Mouse (Mus musculus) forebrain, embryonic 14.5 days (tissue): ENCODE measurements at regions not wholly inside any gene's neighbourhood (a gene's known extent, or its start where the extent isn't known, plus 50 kb on each side); places are given as distances from the start of the nearest gene placed in this dataset.
A peak's percentile ranks its signal among the peaks of the same experiment; 100 is the strongest.

Experiments used
- ATAC-seq: fragments of 200-750 bp; cut with Nextera tagmentation; 2 replicates; pipeline ENCODE4 v1.8.0; 2017; ENCODE audit warnings: mild to moderate bottlenecking, moderate library complexity
- DNase-seq: peaks from one replicate; pipeline ENCODE4 v3.0.0-alpha.2; 2015; ENCODE audit warnings: low spot score
- H3K27ac ChIP-seq: fragments of 300-500 bp; sonication (generic); 2 replicates; pipeline ENCODE4 v1.5.1; 2014; ENCODE audit warnings: low read depth, mild to moderate bottlenecking, control low read depth, low read length, moderate library complexity
- H3K27me3 ChIP-seq: fragments of 300-500 bp; sonication (generic); replicated peaks from 2 replicates; pipeline ENCODE4 v1.6.1; 2014; ENCODE audit warnings: low read length, control low read depth, mixed read lengths; ENCODE audit not compliant: control insufficient read depth, insufficient read depth
- H3K36me3 ChIP-seq: fragments of 300-500 bp; sonication (generic); 2 replicates; pipeline ENCODE4 v1.6.1; 2014; ENCODE audit warnings: low read length, control low read depth; ENCODE audit not compliant: control insufficient read depth, insufficient read depth
- H3K4me1 ChIP-seq: fragments of 300-500 bp; sonication (generic); 2 replicates; pipeline ENCODE4 v1.6.1; 2014; ENCODE audit warnings: antibody characterized with exemption, low read length, control low read depth; ENCODE audit not compliant: control insufficient read depth, insufficient read depth
- H3K4me2 ChIP-seq: fragments of 300-500 bp; sonication (generic); 2 replicates; pipeline ENCODE4 v1.6.1; 2014; ENCODE audit warnings: mild to moderate bottlenecking, control low read depth, low read length
- H3K4me3 ChIP-seq: fragments of 300-500 bp; sonication (generic); 2 replicates; pipeline ENCODE4 v1.5.1; 2014; ENCODE audit warnings: low read depth, low read length, control low read depth
- H3K9ac ChIP-seq: fragments of 300-500 bp; sonication (generic); 2 replicates; pipeline ENCODE4 v1.6.1; 2014; ENCODE audit warnings: mild to moderate bottlenecking, low read length, control low read depth, moderate library complexity
- H3K9me3 ChIP-seq: fragments of 300-500 bp; sonication (generic); replicated peaks from 2 replicates; pipeline ENCODE4 v1.6.1; 2016; ENCODE audit warnings: low read length, control low read depth, mixed read lengths; ENCODE audit not compliant: control insufficient read depth
- WGBS: fragments of 180-500 bp; shearing (Covaris S2); extraction: QIAGEN DNeasy Blood & Tissue Kit; methylation state at CpG from one replicate; pipeline ENCODE4 v1.1.7; 2014; 5-methylcytosine and 5-hydroxymethylcytosine counted together

GRCm38 (mm10) chr2:128339643-128340487 is 214.0 kb downstream of the Bcl2l11 start:
- H3K4me2 ChIP-seq, result no peak overlapping the region
- no peak for ATAC-seq
- WGBS, result 27% methylated on average over 19 of the region's 19 CpGs
- H3K27me3 ChIP-seq, result no peaks in the 10 kb centered on the region
- no peaks in the 10 kb centered on the region for H3K36me3 ChIP-seq
- DNase-seq, result peak; percentile 16
- H3K27ac ChIP-seq, result no peak overlapping the region
- H3K9me3 ChIP-seq, result no peaks in the 10 kb centered on the region
- no peak overlapping the region for H3K9ac ChIP-seq
- H3K4me3 ChIP-seq, result no peak overlapping the region
- H3K4me1 ChIP-seq, result peaks cover 15% of the 10 kb centered on the region

DNA sequence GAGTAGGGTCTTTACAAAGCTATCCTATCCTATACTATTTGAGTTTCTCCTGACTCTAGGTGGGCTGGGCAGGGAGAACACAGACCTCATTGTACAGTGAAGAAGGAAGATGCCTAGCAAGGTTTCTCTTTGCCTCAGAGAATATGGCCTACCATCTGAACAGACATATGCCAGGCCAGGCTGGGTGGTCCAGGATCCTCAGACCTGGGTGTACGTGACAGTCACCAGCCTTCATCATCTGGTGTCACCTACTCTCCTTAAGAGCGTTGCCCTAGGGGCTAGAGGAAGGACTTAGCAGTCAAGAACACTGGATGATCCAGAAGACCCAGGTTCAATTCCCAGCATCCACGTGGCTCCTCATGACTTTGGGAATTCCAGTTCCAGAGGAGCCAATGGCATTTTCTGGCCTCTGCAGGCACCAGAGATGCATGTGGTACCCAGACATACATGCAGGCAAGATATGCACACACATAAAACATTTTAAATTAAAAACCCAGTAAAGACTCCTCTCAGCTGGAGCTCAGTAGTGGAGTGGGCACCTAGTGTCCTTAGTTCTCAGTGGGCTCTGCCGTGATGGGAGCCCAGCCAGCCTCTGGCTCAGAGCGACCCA is 214.9 kb downstream of the Bcl2l11 start:
- 89% methylated on average over 5 of the region's 5 CpGs for WGBS
- ATAC-seq, result no peak
- no peak overlapping the region for H3K9ac ChIP-seq

DNA sequence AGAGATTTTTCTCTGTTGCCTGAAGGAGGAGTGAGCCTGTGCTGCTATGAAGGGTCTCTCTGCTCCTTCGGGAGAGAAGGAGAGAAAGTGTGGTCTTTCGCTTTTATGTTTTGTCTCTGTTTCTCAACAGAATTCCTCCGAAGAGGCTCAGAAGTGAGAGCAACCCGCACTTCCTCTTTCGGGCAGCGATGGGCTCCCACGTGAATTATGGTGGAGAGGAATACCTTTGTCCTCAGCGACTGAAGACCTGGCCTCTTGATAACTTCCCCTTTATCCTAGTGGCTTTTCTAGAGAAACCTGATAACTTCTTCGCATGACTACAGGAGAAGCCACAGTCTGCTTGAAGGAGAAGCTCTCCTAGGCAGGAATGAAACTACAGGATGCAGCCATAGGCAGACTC is 216.4 kb downstream of the Bcl2l11 start:
- H3K4me2 ChIP-seq, result no peak overlapping the region
- no peak overlapping the region for H3K4me3 ChIP-seq
- WGBS, result 90% methylated on average over 9 of the region's 9 CpGs
- H3K36me3 ChIP-seq, result no peaks in the 10 kb centered on the region
- ATAC-seq, result no peak
- peaks cover 15% of the 10 kb centered on the region for H3K4me1 ChIP-seq
- H3K9me3 ChIP-seq, result no peaks in the 10 kb centered on the region
- H3K27ac ChIP-seq, result no peak overlapping the region
- DNase-seq, result no peak
- no peaks in the 10 kb centered on the region for H3K27me3 ChIP-seq
- no peak overlapping the region for H3K9ac ChIP-seq

More for the DNA sequence above, 214.9 kb downstream of the Bcl2l11 start:
- Histone ChIP-seq H3K4me2 (no peak overlapping the region), H3K27me3 (no peaks in the 10 kb centered on the region), H3K4me1 (peaks cover 15% of the 10 kb centered on the region), H3K36me3 (no peaks in the 10 kb centered on the region), H3K4me3 (no peak overlapping the region), H3K27ac (no peak overlapping the region), H3K9me3 (no peaks in the 10 kb centered on the region)
- no peak for DNase-seq

DNA sequence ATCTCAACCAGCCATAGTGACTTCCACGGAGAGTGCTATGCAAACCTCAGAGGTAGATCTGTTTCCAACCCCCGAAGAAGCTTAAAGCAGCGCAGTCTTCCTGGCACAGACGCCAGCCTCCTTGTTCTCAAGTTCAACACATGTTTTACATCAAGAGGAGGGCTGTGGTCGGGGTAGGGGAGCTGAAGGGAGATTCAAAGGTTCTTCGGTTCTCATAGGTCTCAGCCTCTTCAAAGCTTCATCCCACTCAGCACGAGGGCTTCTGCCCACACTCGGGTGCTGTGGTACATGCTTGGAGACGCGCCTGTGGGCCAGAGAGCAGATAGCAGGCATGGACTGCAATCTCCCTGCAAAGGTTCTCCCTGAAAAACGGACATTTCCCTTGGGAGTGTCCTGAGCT is 219.7 kb downstream of the Bcl2l11 start:
- Histone ChIP-seq H3K4me2 (no peak overlapping the region), H3K9me3 (no peaks in the 10 kb centered on the region), H3K36me3 (no peaks in the 10 kb centered on the region), H3K9ac (no peak overlapping the region), H3K27me3 (no peaks in the 10 kb centered on the region), H3K4me3 (no peak overlapping the region), H3K27ac (no peak overlapping the region), H3K4me1 (no peaks in the 10 kb centered on the region)
- DNase-seq (no peak), ATAC-seq (no peak)
- WGBS, result 84% methylated on average over 11 of the region's 11 CpGs

GRCm38 (mm10) chr2:128348556-128348955 is 222.7 kb downstream of the Bcl2l11 start:
- WGBS, result 80% methylated on average over 2 of the region's 2 CpGs
- H3K9me3 ChIP-seq, result no peaks in the 10 kb centered on the region
- no peak overlapping the region for H3K4me3 ChIP-seq

DNA sequence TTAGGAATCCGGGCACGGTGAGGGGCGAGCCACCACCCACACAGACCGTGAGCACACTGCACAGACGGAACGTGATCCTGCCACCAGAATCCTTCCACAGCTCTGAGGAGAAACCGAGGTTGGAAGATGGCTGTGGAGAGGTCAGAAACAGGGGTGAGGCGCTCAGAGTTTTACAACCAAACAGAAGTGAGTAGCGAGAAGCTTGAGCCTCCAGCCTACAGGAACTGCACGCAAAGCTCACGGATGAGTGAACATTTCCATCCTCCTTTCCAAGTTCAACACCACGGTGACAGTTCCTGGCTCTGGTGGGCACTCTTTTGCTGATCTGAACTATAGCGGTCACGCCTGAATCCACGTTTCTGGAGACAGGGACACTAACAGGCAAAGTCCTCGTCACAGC is 225.6 kb downstream of the Bcl2l11 start:
- Histone ChIP-seq H3K27me3 (no peaks in the 10 kb centered on the region), H3K4me2 (no peak overlapping the region), H3K36me3 (no peaks in the 10 kb centered on the region), H3K4me3 (no peak overlapping the region), H3K4me1 (no peaks in the 10 kb centered on the region), H3K9ac (no peak overlapping the region), H3K9me3 (no peaks in the 10 kb centered on the region), H3K27ac (no peak overlapping the region)
- DNase-seq, result no peak
- no peak for ATAC-seq
- 90% methylated on average over 16 of the region's 16 CpGs for WGBS

More at GRCm38 (mm10) chr2:128348556-128348955, 222.7 kb downstream of the Bcl2l11 start:
- H3K27me3 ChIP-seq, result no peaks in the 10 kb centered on the region
- ATAC-seq (no peak), DNase-seq (no peak)
- H3K36me3 ChIP-seq, result no peaks in the 10 kb centered on the region
- no peak overlapping the region for H3K27ac ChIP-seq
- H3K9ac ChIP-seq, result no peak overlapping the region
- H3K4me1 ChIP-seq, result no peaks in the 10 kb centered on the region
- H3K4me2 ChIP-seq, result no peak overlapping the region

DNA sequence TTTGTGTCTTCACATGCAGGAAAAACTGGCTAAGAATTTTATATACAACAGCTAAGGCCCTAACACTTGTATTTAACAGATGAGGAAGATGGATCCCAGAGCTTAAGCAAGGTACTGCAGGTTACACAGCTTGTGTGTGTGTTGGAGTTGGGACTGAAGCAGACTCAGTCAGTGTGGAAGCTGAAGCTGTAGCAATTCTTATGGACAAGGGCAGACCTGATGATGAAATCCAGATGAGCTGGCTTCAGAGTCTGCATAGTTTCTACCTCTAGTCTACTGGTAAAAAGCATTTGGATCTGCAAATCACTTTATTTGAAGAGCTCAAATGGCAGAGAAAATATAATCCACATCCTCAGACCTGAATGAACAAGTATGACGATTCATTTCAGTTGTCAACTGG is 226.7 kb downstream of the Bcl2l11 start:
- WGBS, result 93% methylated on average over 1 of the region's 1 CpGs
- ATAC-seq, result no peak

GRCm38 (mm10) chr2:128353457-128353856 is 227.6 kb downstream of the Bcl2l11 start:
- H3K36me3 ChIP-seq, result no peaks in the 10 kb centered on the region
- H3K4me2 ChIP-seq, result no peak overlapping the region
- H3K4me1 ChIP-seq, result no peaks in the 10 kb centered on the region
- WGBS, result 87% methylated on average over 3 of the region's 3 CpGs
- no peaks in the 10 kb centered on the region for H3K9me3 ChIP-seq
- no peak for ATAC-seq
- H3K27me3 ChIP-seq, result no peaks in the 10 kb centered on the region
- no peak overlapping the region for H3K9ac ChIP-seq
- no peak for DNase-seq
- no peak overlapping the region for H3K4me3 ChIP-seq
- no peak overlapping the region for H3K27ac ChIP-seq

More for the DNA sequence above, 226.7 kb downstream of the Bcl2l11 start:
- Histone ChIP-seq H3K27ac (no peak overlapping the region), H3K4me3 (no peak overlapping the region), H3K9ac (no peak overlapping the region), H3K9me3 (no peaks in the 10 kb centered on the region), H3K4me1 (no peaks in the 10 kb centered on the region), H3K4me2 (no peak overlapping the region), H3K36me3 (no peaks in the 10 kb centered on the region), H3K27me3 (no peaks in the 10 kb centered on the region)
- DNase-seq, result no peak

DNA sequence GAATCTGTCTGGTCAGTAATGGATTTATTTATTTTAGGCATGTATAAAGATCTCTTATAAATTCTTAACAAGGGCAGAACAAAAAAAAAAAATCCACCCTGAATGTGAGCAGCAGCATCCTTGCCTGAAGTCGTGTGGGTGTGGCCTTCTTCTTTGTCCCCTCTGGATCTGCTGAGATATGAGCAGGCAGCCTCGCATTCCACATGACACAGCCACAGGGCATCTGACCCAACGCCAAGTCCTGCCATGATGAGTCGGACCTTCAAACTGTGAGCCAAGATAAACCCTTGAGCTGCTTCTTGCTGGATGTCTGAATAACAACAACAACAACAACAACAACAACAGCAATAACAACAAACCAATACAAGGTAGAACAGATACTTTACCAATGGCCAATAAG is 230.5 kb downstream of the Bcl2l11 start:
- ATAC-seq, result no peak
- Histone ChIP-seq H3K9ac (no peak overlapping the region), H3K36me3 (no peaks in the 10 kb centered on the region), H3K4me3 (no peak overlapping the region), H3K4me2 (no peak overlapping the region), H3K27me3 (no peaks in the 10 kb centered on the region), H3K4me1 (no peaks in the 10 kb centered on the region), H3K9me3 (no peaks in the 10 kb centered on the region), H3K27ac (no peak overlapping the region)
- DNase-seq, result no peak
- 77% methylated on average over 4 of the region's 4 CpGs for WGBS
